Mouse (Mus musculus): ENCODE measurements around the gene Thap2.

Thap2 gene

DNA sequence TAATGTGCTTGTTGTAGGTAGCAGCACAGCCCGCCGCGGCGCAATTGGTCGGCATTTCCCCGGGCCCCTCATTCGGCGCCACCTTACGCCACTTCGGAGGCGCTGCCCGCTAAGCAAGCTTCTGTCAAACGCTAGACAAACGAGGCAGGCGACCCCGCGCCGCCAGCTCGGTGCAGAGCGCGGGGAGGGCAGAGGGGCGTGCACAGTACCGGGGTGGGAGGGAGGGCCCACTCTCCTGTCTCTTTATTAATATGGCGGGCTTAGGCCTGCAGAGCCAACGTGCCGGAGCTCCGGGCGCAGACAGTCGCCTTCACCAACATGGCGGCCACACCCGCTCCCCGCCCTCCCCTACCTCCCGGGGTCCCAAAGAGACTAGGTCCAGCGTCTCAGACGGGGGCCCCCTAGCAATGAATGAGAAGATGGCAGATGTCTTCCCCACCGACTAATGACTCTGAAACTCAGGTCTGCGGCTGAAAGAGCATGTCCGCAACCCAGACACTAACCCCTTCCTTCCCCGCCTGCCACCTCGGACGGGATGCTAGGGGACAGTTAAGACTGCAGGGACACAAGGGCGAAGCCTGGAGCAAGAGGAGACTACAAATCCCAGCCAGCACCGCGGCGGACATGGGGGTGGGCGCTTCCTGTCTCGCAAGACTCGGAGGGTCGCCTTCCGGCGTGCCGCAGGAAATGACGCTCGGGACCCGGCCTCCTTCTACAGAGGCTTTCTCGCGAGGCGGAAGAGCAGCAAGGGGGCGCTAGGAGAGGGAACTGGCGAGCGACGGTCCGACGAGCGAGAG lies at the start of gene Thap2, which contains the start of gene Zfc3h1:
Gene Thap2 (minus strand): TSS at position 223 of the 797 bp plus-strand sequence.
Gene Zfc3h1 (plus strand): TSS at position 739 of the 797 bp plus-strand sequence.
- DNase-seq (ENCODE audit: low read depth): peak; percentile 97

- DNase-seq (ENCODE audit: low read depth): no peak
These were observed 41.1 kb upstream of the Thap2 start for GRCm38 (mm10) chr10:115425351-115425750.

DNA sequence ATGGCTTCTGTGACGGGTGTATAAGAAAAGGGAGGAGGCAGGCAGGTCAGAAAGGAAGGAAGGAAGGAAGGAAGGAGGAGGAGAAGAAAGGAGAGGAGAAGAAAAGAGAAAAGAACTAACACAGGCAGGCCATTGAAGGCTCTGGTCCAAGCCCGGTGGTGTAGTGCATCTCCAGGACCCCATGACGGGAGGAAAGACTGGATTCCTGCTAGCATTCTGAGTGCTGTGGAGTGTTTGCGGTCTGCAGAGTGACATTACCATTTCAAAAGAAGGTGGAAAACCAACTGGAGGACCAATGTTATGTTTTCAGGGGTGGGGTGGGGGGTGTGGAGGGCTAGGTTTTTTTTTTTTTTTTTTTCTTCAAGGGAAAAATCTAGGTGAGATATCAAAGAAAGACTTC lies 37.7 kb upstream of the Thap2 start:
- no peak for DNase-seq (ENCODE audit: low read depth)

DNA sequence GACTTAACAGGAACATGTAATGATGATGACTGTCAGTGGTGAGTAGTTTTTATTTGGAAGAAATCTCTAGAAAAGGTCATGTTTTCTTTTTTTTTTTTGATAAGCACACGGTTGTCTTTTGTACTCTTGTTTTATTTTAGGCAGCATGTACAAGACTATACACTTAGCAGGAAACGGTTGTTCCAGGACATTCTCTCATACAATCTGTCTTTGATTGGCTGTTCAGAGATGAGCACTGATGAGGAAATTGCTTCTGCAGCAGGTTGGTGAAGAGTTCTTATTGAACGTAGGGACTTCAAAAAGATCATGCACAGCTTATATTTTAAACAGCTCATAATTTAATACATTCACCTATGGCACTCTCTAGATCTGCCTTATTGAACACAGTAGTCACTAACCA lies 29.8 kb upstream of the Thap2 start:
- no peak for DNase-seq (ENCODE audit: low read depth)

DNA sequence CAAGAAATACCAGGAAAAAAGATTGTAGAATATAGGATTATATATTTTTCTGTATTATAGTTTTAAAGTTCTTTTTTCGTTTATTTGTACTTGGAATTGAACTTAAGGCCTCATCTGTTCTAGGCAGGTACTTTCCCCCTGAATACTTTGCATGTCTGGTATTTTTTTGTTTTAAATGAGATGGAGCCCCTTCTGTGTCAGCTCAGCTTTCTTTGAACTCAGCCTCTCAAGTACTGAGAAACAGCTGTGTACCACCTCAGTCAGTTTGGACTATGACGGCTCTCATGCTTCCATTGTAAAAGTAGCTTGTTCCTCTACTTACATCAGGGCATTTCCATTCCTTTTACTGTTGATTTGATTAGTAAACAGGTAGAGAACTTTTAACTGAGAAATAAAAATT lies 29.3 kb upstream of the Thap2 start:
- no peak for DNase-seq (ENCODE audit: low read depth)

DNA sequence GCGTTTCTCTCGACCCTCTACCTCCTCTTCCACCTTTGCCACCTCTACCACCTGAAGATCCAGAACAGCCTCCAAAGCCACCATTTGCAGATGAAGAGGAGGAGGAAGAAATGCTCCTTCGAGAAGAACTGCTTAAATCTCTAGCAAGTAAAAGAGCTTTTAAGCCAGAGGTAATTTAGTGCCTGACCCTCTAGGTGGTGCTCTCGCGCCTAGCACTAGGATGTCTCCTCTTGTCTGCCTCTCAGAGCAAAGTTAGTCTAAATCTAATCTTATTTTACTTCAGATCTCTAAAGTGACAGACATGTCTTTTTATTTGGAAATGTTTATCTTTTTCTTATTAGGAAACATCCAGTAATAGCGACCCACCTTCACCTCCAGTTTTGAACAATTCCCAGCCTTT lies 22.1 kb upstream of the Thap2 start:
- DNase-seq (ENCODE audit: low read depth): peak; percentile 40

DNA sequence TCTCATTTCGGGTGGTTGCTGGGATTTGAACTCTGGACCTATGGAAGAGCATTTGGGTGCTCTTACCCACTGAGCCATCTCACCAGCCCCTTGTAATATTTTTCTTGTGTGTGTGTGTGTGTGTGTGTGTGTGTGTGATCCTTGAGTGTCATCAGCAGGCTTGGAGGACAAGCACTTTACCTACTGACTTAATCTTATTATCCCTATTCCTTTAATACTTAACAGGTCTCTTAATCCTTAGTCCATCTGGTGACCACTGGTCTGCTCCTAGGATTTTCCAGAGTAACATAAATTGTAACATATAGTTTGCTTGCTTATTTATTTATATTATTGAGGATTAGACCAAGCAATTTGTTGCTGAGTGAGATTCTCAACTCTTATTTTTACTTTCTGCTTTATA lies 7.7 kb upstream of the Thap2 start:
- DNase-seq (ENCODE audit: low read depth): no peak

DNA sequence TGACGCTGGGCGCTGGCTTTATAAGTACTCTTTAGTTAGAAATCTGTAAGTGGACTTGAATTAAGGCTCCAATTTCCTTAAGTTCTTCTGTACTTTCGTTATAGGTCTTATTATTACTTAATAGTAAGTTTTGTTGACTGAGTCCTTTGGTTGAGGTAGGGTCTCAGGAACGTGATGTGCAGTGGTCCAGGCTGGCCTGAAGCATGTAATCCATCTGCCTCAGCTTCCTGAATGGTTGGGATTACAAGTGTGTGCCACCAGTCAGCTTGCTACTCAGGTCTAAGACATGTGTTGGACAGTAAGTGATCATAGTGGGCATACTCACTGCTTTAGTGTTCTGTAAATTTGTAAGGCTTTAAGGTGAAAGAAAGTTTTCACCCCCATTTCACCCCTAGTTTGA lies 6.8 kb upstream of the Thap2 start:
- DNase-seq (ENCODE audit: low read depth): no peak

GRCm38 (mm10) chr10:115387891-115388290 lies 3.6 kb upstream of the Thap2 start:
- DNase-seq (ENCODE audit: low read depth): no peak

DNA sequence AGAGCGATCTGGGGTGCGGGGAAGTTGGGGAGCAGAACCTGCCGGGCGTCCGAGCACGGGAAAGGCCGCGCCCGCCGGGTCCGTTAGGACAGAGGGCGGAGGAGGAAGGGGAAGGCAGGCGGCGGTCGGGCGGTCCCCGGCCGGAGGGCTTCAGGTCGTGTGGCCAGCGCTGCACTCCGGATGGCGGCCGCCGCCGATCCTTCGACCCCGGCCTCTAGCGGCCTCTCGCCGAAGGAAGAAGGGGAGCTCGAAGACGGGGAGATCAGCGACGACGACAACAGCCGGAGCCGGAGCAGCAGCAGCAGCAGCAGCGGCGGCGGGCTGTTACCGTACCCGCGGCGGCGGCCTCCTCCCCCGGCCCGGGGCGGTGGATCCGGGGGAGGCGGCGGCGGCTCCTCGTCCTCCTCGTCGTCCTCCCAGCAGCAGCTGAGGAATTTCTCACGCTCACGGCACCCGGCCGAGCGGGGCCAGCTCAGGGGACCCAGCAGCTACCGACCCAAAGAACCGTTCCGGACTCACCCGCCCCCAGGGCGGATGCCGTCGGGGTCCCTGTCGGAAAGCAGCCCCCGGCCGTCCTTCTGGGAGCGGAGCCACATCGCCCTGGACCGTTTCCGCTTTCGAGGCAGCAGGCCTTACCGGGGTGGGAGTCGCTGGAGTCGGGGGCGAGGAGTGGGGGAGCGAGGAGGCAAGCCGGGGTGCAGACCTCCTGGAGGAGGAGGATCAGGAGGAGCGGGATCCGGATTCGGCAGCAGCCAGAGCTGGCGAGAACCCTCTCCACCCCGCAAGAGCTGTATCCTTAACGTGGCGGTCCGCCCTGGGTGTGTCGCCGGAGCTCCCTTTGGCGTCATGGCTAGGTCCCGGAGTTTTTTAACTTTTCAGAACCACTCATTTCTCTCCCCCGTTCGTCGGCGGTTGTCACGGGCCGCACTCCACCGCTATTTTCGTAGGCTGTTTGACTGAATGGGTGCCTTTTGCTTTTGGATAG lies 1.1 kb upstream of the Thap2 start:
- no peak for DNase-seq (ENCODE audit: low read depth)

DNA sequence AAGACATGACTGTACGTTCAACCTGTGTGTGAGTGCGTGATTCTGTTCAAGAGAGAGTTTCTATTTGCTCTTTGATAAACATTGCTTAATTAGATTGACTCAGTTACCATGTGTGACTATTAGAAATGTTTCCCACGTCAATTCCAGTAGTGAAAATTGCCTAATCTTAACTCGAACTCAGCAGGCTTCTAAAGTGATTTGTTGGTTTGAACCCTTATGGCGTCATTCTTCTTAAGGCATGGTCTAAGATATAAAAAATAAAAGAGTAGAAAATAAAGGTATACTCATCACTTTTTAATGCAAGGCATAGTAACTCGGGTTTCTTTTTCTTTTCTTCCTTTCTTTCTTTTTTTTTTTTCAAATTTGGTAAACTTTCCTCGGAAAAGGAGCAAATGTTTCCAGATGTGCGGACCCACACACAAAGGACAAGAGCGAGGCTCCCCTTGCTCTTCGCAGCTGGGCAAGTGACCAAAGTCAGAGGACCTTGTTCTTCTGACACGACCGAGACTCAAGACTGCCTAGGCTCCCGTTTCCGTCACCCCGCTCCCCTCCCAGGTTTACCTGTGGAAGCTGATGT lies 511 bp downstream of the Thap2 start:
- peak; percentile 59 for DNase-seq (ENCODE audit: low read depth)

- no peak for DNase-seq (ENCODE audit: low read depth)
These were observed 1.2 kb downstream of the Thap2 start for GRCm38 (mm10) chr10:115382846-115383643.

DNA sequence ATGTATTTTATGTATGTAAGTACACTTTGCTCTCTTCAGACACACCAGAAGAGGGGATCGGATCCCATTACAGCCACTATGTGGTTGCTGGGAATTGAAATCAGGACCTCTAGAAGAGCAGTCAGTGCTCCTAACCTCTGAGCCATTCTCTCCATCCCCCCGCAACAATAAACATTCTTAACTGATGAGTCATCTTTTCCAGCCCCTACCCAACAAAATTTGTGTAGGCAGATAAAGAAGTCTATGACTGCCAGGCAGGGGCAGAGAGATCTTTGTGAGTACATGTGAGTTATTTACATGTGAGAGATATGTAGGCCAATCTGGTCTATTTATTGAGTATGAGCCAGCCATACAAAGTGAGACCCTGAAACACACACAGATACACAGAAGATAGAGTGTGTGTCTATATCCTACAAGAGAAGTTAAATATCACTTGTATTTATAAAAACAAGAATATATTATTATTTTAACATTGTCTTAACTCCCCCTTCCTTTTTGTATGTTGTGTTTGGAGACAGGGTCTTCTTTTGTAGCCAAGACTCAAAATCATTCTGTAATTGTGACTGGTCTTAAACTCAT lies 2.6 kb downstream of the Thap2 start:
- DNase-seq (ENCODE audit: low read depth): no peak

DNA sequence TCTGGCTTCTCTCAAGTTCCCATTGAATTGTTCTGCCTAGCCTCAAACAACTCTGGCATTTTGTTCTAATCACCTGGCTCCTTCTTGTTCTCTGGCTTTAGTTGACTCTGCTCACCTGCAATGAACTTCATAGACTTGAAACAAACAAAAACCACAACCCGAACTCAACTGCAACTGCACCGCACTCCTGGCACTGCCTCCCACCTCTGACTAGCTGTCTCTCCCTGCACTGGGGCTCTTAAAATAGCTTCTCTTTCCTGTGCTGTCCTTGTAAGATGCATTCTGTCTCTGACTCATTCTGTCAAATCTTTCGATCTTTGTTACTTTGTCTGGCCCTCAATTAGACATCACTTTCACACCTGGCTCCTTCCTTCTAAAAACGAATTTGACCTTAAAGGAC lies 21.1 kb downstream of the Thap2 start:
- DNase-seq (ENCODE audit: low read depth): no peak

DNA sequence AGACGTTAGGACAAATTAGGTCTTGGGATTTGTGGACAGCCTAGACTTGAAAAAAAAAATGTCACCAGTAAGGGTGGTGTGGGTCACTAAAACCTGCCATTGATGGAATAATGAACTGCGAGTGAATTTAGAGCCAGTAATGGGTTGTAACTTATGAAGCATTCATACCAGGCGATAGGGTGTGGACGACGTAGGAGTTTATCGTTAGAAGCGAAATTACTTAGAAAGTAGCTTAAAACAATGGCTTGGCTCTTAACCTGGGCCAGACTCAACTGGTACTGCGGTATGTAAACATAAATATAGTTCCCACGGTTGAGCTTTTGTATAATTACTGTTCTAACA lies 21.6 kb downstream of the Thap2 start:
- DNase-seq (ENCODE audit: low read depth): no peak

DNA sequence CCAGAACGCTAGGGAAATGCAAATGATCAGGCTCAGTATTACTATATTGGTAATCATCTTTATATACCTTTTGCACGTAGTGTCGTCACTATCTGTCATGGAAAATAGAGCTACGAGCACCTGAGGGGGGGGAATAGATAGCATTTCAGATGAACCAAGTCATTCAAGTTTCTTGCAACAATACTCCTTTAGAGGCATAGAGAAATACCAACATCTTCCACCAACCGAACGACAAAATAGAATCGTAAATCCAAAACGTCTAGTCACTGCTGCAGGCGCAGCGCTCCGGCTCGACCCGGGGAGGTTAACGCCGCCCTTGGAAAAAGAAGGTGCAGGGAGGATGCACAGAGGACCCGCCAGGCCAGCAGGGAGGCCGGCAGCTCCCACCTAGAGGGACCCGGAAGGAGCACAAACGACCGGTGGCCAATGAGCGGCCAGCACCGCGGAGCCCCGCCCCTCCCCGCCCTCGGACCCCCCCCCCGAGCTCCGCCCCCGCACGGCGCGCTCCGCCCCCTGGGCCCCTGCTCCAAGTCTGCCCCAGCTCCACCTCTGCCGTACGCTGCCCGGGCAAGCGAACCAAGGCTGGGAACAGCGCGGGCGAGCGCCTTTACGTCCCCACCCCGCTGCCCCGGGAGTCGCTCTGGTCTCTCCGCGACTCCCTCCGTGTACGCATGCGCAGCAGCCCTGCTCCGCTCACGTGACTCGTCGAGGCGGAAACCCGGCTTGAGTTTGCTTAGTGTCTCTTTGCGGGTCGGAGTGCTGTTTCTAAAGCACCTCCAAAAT lies 22.2 kb downstream of the Thap2 start, which contains the start of gene Tmem19:
Gene Tmem19 (minus strand): TSS at position 662 of the 783 bp plus-strand sequence.
- peak; percentile 96 for DNase-seq (ENCODE audit: low read depth)

- DNase-seq (ENCODE audit: low read depth): no peak
These were observed 25.2 kb downstream of the Thap2 start for GRCm38 (mm10) chr10:115359066-115359465.

- no peak for DNase-seq (ENCODE audit: low read depth)
These were observed 25.9 kb downstream of the Thap2 start for GRCm38 (mm10) chr10:115358216-115358919.

DNA sequence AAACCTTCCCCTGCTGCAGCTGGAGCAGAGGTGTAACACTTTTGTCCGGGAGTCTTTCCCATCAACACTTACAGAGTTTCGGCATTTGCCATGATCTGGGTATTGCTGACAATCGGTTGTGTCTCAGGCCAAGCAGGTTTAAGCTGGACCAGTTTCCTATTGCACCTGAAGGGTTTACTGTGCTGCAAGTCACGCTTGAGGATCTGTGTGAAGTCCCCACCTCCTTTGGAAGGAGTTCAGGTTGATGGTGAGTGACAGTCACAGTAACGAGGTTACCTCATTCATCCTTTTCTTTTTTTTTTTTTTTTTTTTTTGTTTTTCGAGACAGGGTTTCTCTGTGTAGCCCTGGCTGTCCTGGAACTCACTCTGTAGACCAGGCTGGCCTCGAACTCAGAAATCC lies 28.1 kb downstream of the Thap2 start:
- no peak for DNase-seq (ENCODE audit: low read depth)

- DNase-seq (ENCODE audit: low read depth): no peak
These were observed 29.2 kb downstream of the Thap2 start for GRCm38 (mm10) chr10:115355016-115355415.

Measured in fibroblast of lung, adult 2 months (primary cell).